Mouse (Mus musculus) kidney, adult 9 months (tissue): ENCODE data around the gene Zdhhc7.

Source experiments
- DNase-seq: peaks from one replicate; pipeline ENCODE4 v3.0.0; 2022

The Zdhhc7 gene

GRCm38 (mm10) chr8:120066226-120066625 lies 35.1 kb downstream of the Zdhhc7 start:
- no peak for DNase-seq

GRCm38 (mm10) chr8:120065611-120066010 lies 35.7 kb downstream of the Zdhhc7 start:
- DNase-seq = no peak

GRCm38 (mm10) chr8:120063326-120063725 lies 38.0 kb downstream of the Zdhhc7 start:
- no peak for DNase-seq

- DNase-seq = no peak
Measured at GRCm38 (mm10) chr8:120062742-120063141, 38.5 kb downstream of the Zdhhc7 start.

- DNase-seq = peak; percentile 76
Measured at GRCm38 (mm10) chr8:120057078-120057477, 44.2 kb downstream of the Zdhhc7 start.

- no peak for DNase-seq
Measured at GRCm38 (mm10) chr8:120054833-120055232, 46.4 kb downstream of the Zdhhc7 start.

GRCm38 (mm10) chr8:120052318-120052717 lies 49.0 kb downstream of the Zdhhc7 start:
- DNase-seq = no peak

- no peak for DNase-seq
Measured at GRCm38 (mm10) chr8:120051908-120052307, 49.4 kb downstream of the Zdhhc7 start.

- no peak for DNase-seq
Measured at GRCm38 (mm10) chr8:120051006-120051405, 50.3 kb downstream of the Zdhhc7 start.

GRCm38 (mm10) chr8:120050376-120050775 lies 50.9 kb downstream of the Zdhhc7 start:
- DNase-seq = no peak

- DNase-seq = no peak
Measured at GRCm38 (mm10) chr8:120049949-120050348, 51.3 kb downstream of the Zdhhc7 start.

- DNase-seq = peak; percentile 98
Measured at GRCm38 (mm10) chr8:120046258-120047020, 54.8 kb downstream of the Zdhhc7 start.

GRCm38 (mm10) chr8:120045471-120045870 lies 55.8 kb downstream of the Zdhhc7 start:
- no peak for DNase-seq

- no peak for DNase-seq
Measured at GRCm38 (mm10) chr8:120044907-120045306, 56.4 kb downstream of the Zdhhc7 start.

- no peak for DNase-seq
Measured at GRCm38 (mm10) chr8:120042542-120043312, 58.6 kb downstream of the Zdhhc7 start.

- DNase-seq = peak; percentile 64
Measured at GRCm38 (mm10) chr8:120040861-120041260, 60.4 kb downstream of the Zdhhc7 start.

- no peak for DNase-seq
Measured at GRCm38 (mm10) chr8:120039313-120039919, 61.9 kb downstream of the Zdhhc7 start.

- no peak for DNase-seq
Measured at GRCm38 (mm10) chr8:120038741-120039140, 62.5 kb downstream of the Zdhhc7 start.

- no peak for DNase-seq
Measured at GRCm38 (mm10) chr8:120037611-120038010, 63.7 kb downstream of the Zdhhc7 start.

GRCm38 (mm10) chr8:120037199-120037598 lies 64.1 kb downstream of the Zdhhc7 start:
- DNase-seq = peak; percentile 58

- no peak for DNase-seq
Measured at GRCm38 (mm10) chr8:120036578-120036977, 64.7 kb downstream of the Zdhhc7 start.

GRCm38 (mm10) chr8:120036111-120036510 lies 65.2 kb downstream of the Zdhhc7 start:
- DNase-seq = no peak

GRCm38 (mm10) chr8:120034471-120034870 lies 66.8 kb downstream of the Zdhhc7 start:
- DNase-seq = no peak
